Mouse (Mus musculus) testis, adult 2 months (tissue): Measurements from ENCODE around the gene Fam149a.

Experiments
- CTCF ChIP-seq: fragments of 200-500 bp; IDR thresholded peaks from 2 replicates; pipeline ENCODE4 v1.5.1; 2012; ENCODE audit warnings: low read depth, mild to moderate bottlenecking, inconsistent platforms, low read length, moderate library complexity; ENCODE audit not compliant: control insufficient read depth, insufficient read depth, insufficient replicate concordance
- POLR2A ChIP-seq: fragments of 200-500 bp; IDR thresholded peaks from 2 replicates; pipeline ENCODE4 v1.6.1; 2012; ENCODE audit warnings: low read depth, mild to moderate bottlenecking, inconsistent platforms, low read length, moderate library complexity; ENCODE audit not compliant: control insufficient read depth

- no peak for TF ChIP-seq CTCF
- no peak for TF ChIP-seq POLR2A
Observed at GRCm38 (mm10) chr8:45324151-45324550, 57.9 kb downstream of the Fam149a start.
